11 mouse cellular contexts compared by ENCODE assay signal in genomic region chr17:71997680-71998079, GRCm38 (mm10).
DNase-seq lines count a peak whose midpoint lies in the region; TF ChIP-seq lines count a peak whose summit lies in the region.
"Had no signal": no experiment of that assay in that cellular context is flagged by ENCODE, and none has a peak within 500 bp of the region (broad histone marks: within the 10 kb centered on the region; RNA-seq: fewer than 3 reads in every experiment).

No protein-coding gene starts in this region.

- TF ChIP-seq CTCF in left cerebral cortex, adult 2 months (IDR thresholded peaks at IDR 0.05), result no peak

- no peak overlapping the region for H3K27ac ChIP-seq in left cerebral cortex, adult 2 months
- H3K27ac ChIP-seq: heart, embryonic 10.5 days; liver, embryonic 13.5 days; macrophage had no signal

- intact Hi-C loops in left cerebral cortex, adult 2 months (cut with DNase I), result loop anchor here (1.0 kb wide), 1 partner anchor 44 kb away; no protein-coding TSS in a partner anchor

- no peak overlapping the region for H3K4me3 ChIP-seq in left cerebral cortex, adult 2 months
- H3K4me3 ChIP-seq: heart, embryonic 10.5 days; liver, embryonic 13.5 days had no signal

- peak; percentile 9 to 35 for DNase-seq in layer of hippocampus, adult 18-20 months (ENCODE audit: low spot score in 2 of 2)
- no peak for DNase-seq in layer of hippocampus, postnatal 14 days (ENCODE audit: low spot score in 2 of 2)
- DNase-seq in R1 (ENCODE audit: low read depth, low spot score), result peak; percentile 49
- DNase-seq in left cerebral cortex, adult 2 months (ENCODE audit: extremely low spot score in 1 of 2, low spot score in 2 of 2), result peak; percentile 17 to 29
- peak; percentile 43 to 60 for DNase-seq in right cerebral cortex, postnatal 36 days (ENCODE audit: low spot score in 2 of 2)
- DNase-seq in cerebellum, postnatal 4 days (ENCODE audit: low spot score in 2 of 2), result no peak
- no peak for DNase-seq in embryo, embryonic 11 days
- DNase-seq: kidney, postnatal 14 days; liver, embryonic 13.5 days had no signal

Comparison
In these comparisons a context has a peak if more than half of its experiments do, and no peak if none do; other contexts are left out.
1. DNase-seq: peak in layer of hippocampus, adult 18-20 months (2 of 2), R1 (single experiment), left cerebral cortex, adult 2 months (2 of 2) and right cerebral cortex, postnatal 36 days (2 of 2); none in layer of hippocampus, postnatal 14 days (0 of 2), cerebellum, postnatal 4 days (0 of 2) and embryo, embryonic 11 days (single experiment).